Mouse (Mus musculus) ES-E14 (cell line): Measurements from ENCODE around the gene Arhgap10. TPM values are rescaled to one million over a fixed set of nuclear protein-coding genes. Genes with fewer than 3 reads are reported as not detected.

Source experiments
- DNase-seq: peaks from one replicate; pipeline ENCODE4 v3.0.0-alpha.2; 2013; ENCODE audit warnings: low read depth, low spot score
- H3K27ac ChIP-seq: 2 replicates; pipeline ENCODE4 v1.5.1; 2012; ENCODE audit warnings: low read depth, mild to moderate bottlenecking, low read length, moderate library complexity, mixed read lengths; ENCODE audit not compliant: poor library complexity, insufficient read depth, severe bottlenecking
- H3K36me3 ChIP-seq: 2 replicates; pipeline ENCODE4 v1.6.1; 2012; ENCODE audit warnings: mild to moderate bottlenecking, low read length, moderate library complexity, mixed read lengths; ENCODE audit not compliant: control insufficient read depth, poor library complexity, insufficient read depth, severe bottlenecking
- H3K4me1 ChIP-seq, 2 experiments: fragments of 150-350 bp in 1 of 2; sonication (generic) in 1 of 2; 2 replicates each; pipeline ENCODE4 v1.6.1; 2012; ENCODE audit warnings: low read length in 2 of 2, mild to moderate bottlenecking in 1 of 2, mixed read lengths in 1 of 2; ENCODE audit not compliant: control insufficient read depth in 2 of 2, insufficient read depth in 2 of 2, poor library complexity in 1 of 2
- H3K4me3 ChIP-seq, 2 experiments: fragments of 150-350 bp in 1 of 2; sonication (generic) in 1 of 2; 2 replicates each; pipeline ENCODE4 v1.5.1; 2012; ENCODE audit warnings: low read length in 2 of 2, low read depth in 1 of 2, mild to moderate bottlenecking in 1 of 2, mixed read lengths in 1 of 2; ENCODE audit not compliant: insufficient read depth in 1 of 2, poor library complexity in 1 of 2, severe bottlenecking in 1 of 2
- H3K9ac ChIP-seq: 2 replicates; pipeline ENCODE4 v1.6.1; 2012; ENCODE audit warnings: low read depth, mild to moderate bottlenecking, low read length, mixed read lengths; ENCODE audit not compliant: poor library complexity, insufficient read depth, severe bottlenecking
- H3K9me3 ChIP-seq: fragments of 150-350 bp; sonication (generic); 2 replicates; pipeline ENCODE4 v1.6.1; 2012; ENCODE audit warnings: low read depth, mild to moderate bottlenecking, low read length; ENCODE audit not compliant: control insufficient read depth, insufficient read depth
- CHD2 ChIP-seq: IDR thresholded peaks from 2 replicates; pipeline ENCODE4 v1.6.1; 2014; ENCODE audit warnings: mild to moderate bottlenecking, low read depth, low read length, inconsistent platforms
- HCFC1 ChIP-seq: IDR thresholded peaks from 2 replicates; pipeline ENCODE4 v1.6.1; 2012; ENCODE audit warnings: low read length, inconsistent platforms, borderline replicate concordance; ENCODE audit not compliant: insufficient read depth
- MAFK ChIP-seq: IDR thresholded peaks from 2 replicates; pipeline ENCODE4 v1.6.1; 2014; ENCODE audit warnings: mild to moderate bottlenecking, low read depth, low read length, inconsistent platforms; ENCODE audit not compliant: insufficient read depth
- ZC3H11A ChIP-seq: IDR thresholded peaks from 2 replicates; pipeline ENCODE4 v1.6.1; 2012; ENCODE audit warnings: low read depth, mild to moderate bottlenecking, inconsistent platforms, low read length, borderline replicate concordance
- ZNF384 ChIP-seq: IDR thresholded peaks from 2 replicates; pipeline ENCODE4 v1.6.1; 2012; ENCODE audit warnings: low read depth, low read length, inconsistent platforms
- in situ Hi-C, 2 experiments: fragments of 600-800 bp; cut with MboI; formaldehyde crosslinking; loops; one replicate each; pipeline ENCODE4 v1.15.1; 2025; ENCODE audit warnings: low sequenced_read_pairs in 2 of 2, inconsistent platforms in 1 of 2; ENCODE audit not compliant: unreplicated experiment in 2 of 2
- total RNA-seq: library from RNA; depleted of rRNA; stranded (reverse); fragments of 300-350 nt; gene quantifications from 2 replicates; pipeline ENCODE4 v1.2.3, GENCODE M21; 2012

Arhgap10 gene
- total RNA-seq, 1 experiment, result 10.8 TPM

DNA sequence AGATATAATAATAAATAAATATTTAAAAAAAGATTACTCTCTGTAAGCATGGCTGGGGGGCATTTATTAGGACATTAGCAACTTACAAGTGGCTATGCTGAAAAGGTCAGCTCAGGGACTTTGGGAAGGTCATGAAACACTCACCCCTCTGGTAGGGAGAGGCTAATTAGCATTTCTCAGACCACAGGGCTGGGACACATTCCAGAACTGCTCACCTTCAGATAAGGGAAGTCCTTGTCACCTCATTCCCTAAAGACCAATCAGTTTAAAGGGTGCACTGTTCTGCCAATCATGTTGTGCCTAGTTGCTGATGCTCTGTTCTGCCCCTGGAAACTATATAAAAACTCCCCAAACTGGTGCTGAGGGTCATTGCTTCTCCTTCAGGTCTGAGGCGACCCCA is 20.5 kb upstream of the Arhgap10 start:
- no peak overlapping the region for H3K9ac ChIP-seq
- peak overlapping the region; percentile 64; the same call in 1 of the 2 replicates for H3K27ac ChIP-seq
- no peaks in the 10 kb centered on the region for H3K9me3 ChIP-seq
- peaks cover 2 to 17% of the 10 kb centered on the region in 2 experiments; a peak in 3 of 4 replicates for H3K4me1 ChIP-seq
- no peaks in the 10 kb centered on the region for H3K36me3 ChIP-seq
- H3K4me3 ChIP-seq, result no peak overlapping the region
- TF ChIP-seq HCFC1, result no peak
- no peak for TF ChIP-seq ZC3H11A
- TF ChIP-seq CHD2, result no peak
- no peak for TF ChIP-seq MAFK
- TF ChIP-seq ZNF384, result no peak
- in situ Hi-C loops, result no loop called here
- no peak for DNase-seq

- DNase-seq, result no peak
- in situ Hi-C loops, result no loop called here
- Histone ChIP-seq H3K4me1 (peaks cover 2 to 14% of the 10 kb centered on the region in 2 experiments; a peak in 3 of 4 replicates), H3K9me3 (no peaks in the 10 kb centered on the region), H3K9ac (no peak overlapping the region), H3K36me3 (no peaks in the 10 kb centered on the region), H3K4me3 (no peak overlapping the region), H3K27ac (no peak overlapping the region)
- TF ChIP-seq ZC3H11A, result no peak
- TF ChIP-seq MAFK, result no peak
- TF ChIP-seq HCFC1, result no peak
- TF ChIP-seq CHD2, result no peak
- no peak for TF ChIP-seq ZNF384
Measured at GRCm38 (mm10) chr8:77536821-77537220, 19.1 kb upstream of the Arhgap10 start.

GRCm38 (mm10) chr8:77535026-77535595 is 17.4 kb upstream of the Arhgap10 start:
- Histone ChIP-seq H3K4me1 (peaks cover 2 to 14% of the 10 kb centered on the region in 2 experiments; a peak in 3 of 4 replicates), H3K9ac (no peak overlapping the region), H3K36me3 (no peaks in the 10 kb centered on the region), H3K4me3 (no peak overlapping the region), H3K27ac (no peak overlapping the region), H3K9me3 (no peaks in the 10 kb centered on the region)
- TF ChIP-seq ZC3H11A (no peak), CHD2 (no peak), HCFC1 (no peak), MAFK (no peak)
- no peak for DNase-seq
- in situ Hi-C loops, result no loop called here

DNA sequence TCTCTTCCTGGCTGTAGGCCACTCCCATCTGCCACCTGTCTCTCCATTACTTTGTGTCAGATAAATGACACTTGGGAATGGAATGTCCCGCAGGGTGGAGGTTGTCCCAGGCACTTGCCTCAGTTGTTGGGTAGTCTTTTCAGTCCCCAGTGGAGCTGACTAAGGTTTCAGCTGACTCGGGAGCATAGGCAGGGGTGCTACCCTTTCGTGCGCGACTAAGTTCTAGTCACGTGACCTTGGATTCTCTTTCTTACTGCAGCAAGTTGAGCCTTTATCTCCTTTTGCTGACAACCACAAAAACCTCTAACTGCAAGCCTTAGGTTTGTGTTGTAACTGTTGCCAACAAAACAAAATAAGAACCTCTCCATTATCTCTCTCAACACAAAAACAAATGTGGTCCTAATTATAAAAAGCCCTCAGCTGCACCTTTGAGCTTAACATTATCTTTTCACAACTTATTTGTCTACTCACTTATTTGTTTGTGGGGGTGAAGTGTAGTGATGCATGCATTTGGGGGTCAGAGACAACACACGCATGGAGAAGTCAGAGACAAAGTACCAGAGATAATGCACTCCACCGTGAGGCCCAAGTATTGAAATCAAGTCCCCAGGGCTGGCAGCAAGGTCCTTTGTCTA is 16.7 kb upstream of the Arhgap10 start:
- in situ Hi-C loops, result no loop called here

DNA sequence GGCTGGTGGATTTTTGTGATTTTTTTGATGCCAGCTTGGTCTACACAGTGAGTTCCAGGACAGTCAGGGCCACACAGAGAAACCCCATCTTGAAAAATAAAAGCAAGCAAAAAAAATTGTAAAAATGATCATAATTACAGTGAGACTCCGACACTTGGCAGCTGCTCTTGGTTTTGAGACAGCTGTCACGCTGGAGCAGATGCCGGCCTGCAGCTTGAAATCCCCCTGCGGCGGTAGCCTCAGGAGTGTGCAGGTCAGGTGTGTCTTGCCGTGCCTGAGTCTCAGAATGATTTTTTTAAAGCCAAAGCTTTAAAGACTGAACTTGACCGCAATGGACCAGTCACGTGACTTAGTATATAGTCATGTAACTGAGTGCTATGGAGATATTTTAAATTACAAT is 8.4 kb upstream of the Arhgap10 start:
- Histone ChIP-seq H3K4me3 (no peak overlapping the region), H3K27ac (no peak overlapping the region), H3K9ac (no peak overlapping the region), H3K4me1 (no peaks in the 10 kb centered on the region), H3K36me3 (no peaks in the 10 kb centered on the region), H3K9me3 (no peaks in the 10 kb centered on the region)
- no peak for TF ChIP-seq MAFK
- no peak for TF ChIP-seq ZC3H11A
- TF ChIP-seq ZNF384, result no peak
- TF ChIP-seq HCFC1, result no peak
- no peak for TF ChIP-seq CHD2
- no peak for DNase-seq
- in situ Hi-C loops, result no loop called here

More for the DNA sequence above, 16.7 kb upstream of the Arhgap10 start:
- TF ChIP-seq MAFK, result 0 out of 2 replicates have a peak, but pooled peaks have one; percentile 37
- no peak for TF ChIP-seq CHD2
- H3K4me1 ChIP-seq, result peaks cover 2 to 14% of the 10 kb centered on the region in 2 experiments; a peak in 3 of 4 replicates
- no peak for DNase-seq
- no peak overlapping the region for H3K4me3 ChIP-seq
- no peak overlapping the region for H3K27ac ChIP-seq
- no peaks in the 10 kb centered on the region for H3K9me3 ChIP-seq
- H3K36me3 ChIP-seq, result no peaks in the 10 kb centered on the region
- H3K9ac ChIP-seq, result no peak overlapping the region
